Mouse (Mus musculus) heart, embryonic 12.5 days (tissue): ENCODE measurements at regions not wholly inside any gene's neighbourhood (a gene's known extent, or its start where the extent isn't known, plus 50 kb on each side); places are given as distances from the start of the nearest gene placed in this dataset.

Experiments used
- ATAC-seq: fragments of 200-750 bp; cut with Nextera tagmentation; 2 replicates; pipeline ENCODE4 v1.8.0; 2017; ENCODE audit warnings: moderate TSS enrichment, moderate library complexity; ENCODE audit not compliant: insufficient number of reproducible peaks, low FRiP score
- H3K27ac ChIP-seq: fragments of 300-500 bp; sonication (generic); 2 replicates; pipeline ENCODE4 v1.5.1; 2016; ENCODE audit warnings: mild to moderate bottlenecking, moderate library complexity; ENCODE audit not compliant: poor library complexity, severe bottlenecking
- H3K27me3 ChIP-seq: fragments of 300-500 bp; sonication (generic); replicated peaks from 2 replicates; pipeline ENCODE4 v1.6.1; 2016; ENCODE audit warnings: mild to moderate bottlenecking, moderate library complexity
- H3K36me3 ChIP-seq: fragments of 300-500 bp; sonication (generic); 2 replicates; pipeline ENCODE4 v1.6.1; 2016; ENCODE audit warnings: mild to moderate bottlenecking, moderate library complexity
- H3K4me1 ChIP-seq: fragments of 300-500 bp; sonication (generic); replicated peaks from 2 replicates; pipeline ENCODE4 v1.6.1; 2016; ENCODE audit warnings: mild to moderate bottlenecking
- H3K4me2 ChIP-seq: fragments of 300-500 bp; sonication (generic); 2 replicates; pipeline ENCODE4 v1.6.1; 2016; ENCODE audit warnings: mild to moderate bottlenecking, moderate library complexity
- H3K4me3 ChIP-seq: fragments of 300-500 bp; sonication (generic); 2 replicates; pipeline ENCODE4 v1.5.1; 2016; ENCODE audit warnings: mild to moderate bottlenecking
- H3K9ac ChIP-seq: fragments of 300-500 bp; sonication (generic); 2 replicates; pipeline ENCODE4 v1.6.1; 2016; ENCODE audit warnings: mild to moderate bottlenecking, moderate library complexity
- H3K9me3 ChIP-seq: fragments of 300-500 bp; sonication (generic); replicated peaks from 2 replicates; pipeline ENCODE4 v1.6.1; 2016; ENCODE audit warnings: mild to moderate bottlenecking, moderate library complexity
- WGBS: fragments of 180-500 bp; shearing (Covaris S2); methylation state at CpG from one replicate; pipeline ENCODE4 v1.1.7; 2016; 5-methylcytosine and 5-hydroxymethylcytosine counted together

GRCm38 (mm10) chr5:64710968-64711367, 92.2 kb upstream of the Klf3 start:
- 90% methylated on average over 4 of the region's 4 CpGs for WGBS
- no peaks in the 10 kb centered on the region for H3K9me3 ChIP-seq

GRCm38 (mm10) chr5:64714221-64714653, 89.0 kb upstream of the Klf3 start:
- H3K27ac ChIP-seq: no peak overlapping the region
- H3K9ac ChIP-seq: no peak overlapping the region
- peak overlapping the region; percentile 15; the same call in 1 of the 2 replicates for H3K4me2 ChIP-seq
- ATAC-seq: no peak
- 70% methylated on average over 10 of the region's 10 CpGs for WGBS
- H3K27me3 ChIP-seq: no peaks in the 10 kb centered on the region
- H3K4me1 ChIP-seq: peaks cover 6% of the 10 kb centered on the region
- H3K4me3 ChIP-seq: no peak overlapping the region
- no peaks in the 10 kb centered on the region for H3K9me3 ChIP-seq
- H3K36me3 ChIP-seq: no peaks in the 10 kb centered on the region

More at GRCm38 (mm10) chr5:64710968-64711367, 92.2 kb upstream of the Klf3 start:
- H3K4me2 ChIP-seq: no peak overlapping the region
- H3K36me3 ChIP-seq: no peaks in the 10 kb centered on the region
- no peak for ATAC-seq
- no peak overlapping the region for H3K9ac ChIP-seq
- peaks cover 6% of the 10 kb centered on the region for H3K4me1 ChIP-seq
- H3K4me3 ChIP-seq: no peak overlapping the region
- no peaks in the 10 kb centered on the region for H3K27me3 ChIP-seq
- H3K27ac ChIP-seq: no peak overlapping the region

- no peaks in the 10 kb centered on the region for H3K9me3 ChIP-seq
- no peaks in the 10 kb centered on the region for H3K27me3 ChIP-seq
- 68% methylated on average over 7 of the region's 7 CpGs for WGBS
- H3K9ac ChIP-seq: no peak overlapping the region
- peak; percentile 87 for ATAC-seq
- no peaks in the 10 kb centered on the region for H3K36me3 ChIP-seq
- peaks cover 6% of the 10 kb centered on the region for H3K4me1 ChIP-seq
- no peak overlapping the region for H3K4me3 ChIP-seq
- H3K27ac ChIP-seq: no peak overlapping the region
- H3K4me2 ChIP-seq: peak overlapping the region; percentile 15; the same call in 1 of the 2 replicates
Measured at GRCm38 (mm10) chr5:64714710-64715109, 88.5 kb upstream of the Klf3 start.

GRCm38 (mm10) chr5:64716551-64716950, 86.6 kb upstream of the Klf3 start:
- Histone ChIP-seq H3K9me3 (peaks cover 2% of the 10 kb centered on the region; the same call in 1 of the 2 replicates), H3K9ac (no peak overlapping the region), H3K27me3 (no peaks in the 10 kb centered on the region), H3K4me1 (peaks cover 6% of the 10 kb centered on the region), H3K4me2 (no peak overlapping the region), H3K4me3 (no peak overlapping the region), H3K27ac (no peak overlapping the region), H3K36me3 (no peaks in the 10 kb centered on the region)
- WGBS: 74% methylated on average over 4 of the region's 4 CpGs
- no peak for ATAC-seq

- H3K4me2 ChIP-seq: no peak overlapping the region
- H3K36me3 ChIP-seq: no peaks in the 10 kb centered on the region
- ATAC-seq: no peak
- no peaks in the 10 kb centered on the region for H3K27me3 ChIP-seq
- H3K9ac ChIP-seq: no peak overlapping the region
- H3K4me1 ChIP-seq: no peaks in the 10 kb centered on the region
- no peak overlapping the region for H3K27ac ChIP-seq
- no peak overlapping the region for H3K4me3 ChIP-seq
- peaks cover 8% of the 10 kb centered on the region for H3K9me3 ChIP-seq
Measured at GRCm38 (mm10) chr5:64722211-64722610, 81.0 kb upstream of the Klf3 start.

GRCm38 (mm10) chr5:64727847-64728246, 75.3 kb upstream of the Klf3 start:
- Histone ChIP-seq H3K4me1 (no peaks in the 10 kb centered on the region), H3K9me3 (peaks cover 6% of the 10 kb centered on the region), H3K27me3 (no peaks in the 10 kb centered on the region), H3K4me3 (no peak overlapping the region), H3K36me3 (no peaks in the 10 kb centered on the region), H3K9ac (no peak overlapping the region), H3K27ac (no peak overlapping the region), H3K4me2 (no peak overlapping the region)
- no peak for ATAC-seq
- 66% methylated on average over 2 of the region's 2 CpGs for WGBS

- 74% methylated on average over 3 of the region's 3 CpGs for WGBS
- ATAC-seq: no peak
Measured at GRCm38 (mm10) chr5:64732356-64732755, 70.8 kb upstream of the Klf3 start.

GRCm38 (mm10) chr5:64736985-64737384, 66.2 kb upstream of the Klf3 start:
- Histone ChIP-seq H3K9ac (no peak overlapping the region), H3K9me3 (no peaks in the 10 kb centered on the region), H3K27ac (no peak overlapping the region), H3K4me2 (no peak overlapping the region), H3K4me3 (no peak overlapping the region), H3K4me1 (peaks cover 25% of the 10 kb centered on the region), H3K27me3 (no peaks in the 10 kb centered on the region), H3K36me3 (no peaks in the 10 kb centered on the region)
- no peak for ATAC-seq

More at GRCm38 (mm10) chr5:64732356-64732755, 70.8 kb upstream of the Klf3 start:
- no peaks in the 10 kb centered on the region for H3K4me1 ChIP-seq
- H3K27me3 ChIP-seq: no peaks in the 10 kb centered on the region
- H3K9me3 ChIP-seq: no peaks in the 10 kb centered on the region
- H3K4me2 ChIP-seq: no peak overlapping the region
- no peaks in the 10 kb centered on the region for H3K36me3 ChIP-seq
- H3K27ac ChIP-seq: no peak overlapping the region
- H3K4me3 ChIP-seq: no peak overlapping the region
- H3K9ac ChIP-seq: no peak overlapping the region

- no peak for ATAC-seq
- H3K9ac ChIP-seq: no peak overlapping the region; the same call in 1 of the 2 replicates
Measured at GRCm38 (mm10) chr5:64738096-64738780, 65.0 kb upstream of the Klf3 start.

GRCm38 (mm10) chr5:64738781-64739310, 64.3 kb upstream of the Klf3 start:
- 45% methylated on average over 10 of the region's 10 CpGs for WGBS
- H3K4me3 ChIP-seq: no peak overlapping the region
- H3K4me1 ChIP-seq: peaks cover 25% of the 10 kb centered on the region
- H3K9ac ChIP-seq: no peak overlapping the region
- H3K27ac ChIP-seq: no peak overlapping the region
- H3K36me3 ChIP-seq: no peaks in the 10 kb centered on the region
- peak overlapping the region; percentile 53; the same call in 1 of the 2 replicates for H3K4me2 ChIP-seq
- H3K9me3 ChIP-seq: no peaks in the 10 kb centered on the region
- ATAC-seq: no peak
- H3K27me3 ChIP-seq: no peaks in the 10 kb centered on the region

More at GRCm38 (mm10) chr5:64738096-64738780, 65.0 kb upstream of the Klf3 start:
- no peak overlapping the region for H3K27ac ChIP-seq
- peak overlapping the region; percentile 53 for H3K4me2 ChIP-seq
- H3K36me3 ChIP-seq: no peaks in the 10 kb centered on the region
- H3K4me3 ChIP-seq: peak overlapping the region; percentile 12; the same call in 1 of the 2 replicates
- H3K27me3 ChIP-seq: no peaks in the 10 kb centered on the region
- WGBS: 24% methylated on average over 11 of the region's 11 CpGs
- peaks cover 25% of the 10 kb centered on the region for H3K4me1 ChIP-seq
- no peaks in the 10 kb centered on the region for H3K9me3 ChIP-seq

GRCm38 (mm10) chr5:64739311-64740261, 63.6 kb upstream of the Klf3 start:
- H3K4me3 ChIP-seq: no peak overlapping the region
- no peaks in the 10 kb centered on the region for H3K36me3 ChIP-seq
- 19% methylated on average over 15 of the region's 15 CpGs for WGBS
- H3K9ac ChIP-seq: 0 out of 2 replicates have a peak overlapping the region, but pooled peaks have one; percentile 22
- peak overlapping the region; percentile 12 for H3K27ac ChIP-seq
- H3K4me2 ChIP-seq: peak overlapping the region; percentile 34
- no peaks in the 10 kb centered on the region for H3K27me3 ChIP-seq
- peaks cover 25% of the 10 kb centered on the region for H3K4me1 ChIP-seq
- no peaks in the 10 kb centered on the region for H3K9me3 ChIP-seq
- peak; percentile 59; the same call in 1 of the 2 replicates for ATAC-seq
